ENCODE assay signal across 8 mouse cellular contexts in genomic region chr13:95639336-95640116, GRCm38 (mm10). TPM values are rescaled to one million over a fixed set of nuclear protein-coding genes. Genes with fewer than 3 reads are reported as not detected.
DNase-seq lines count a peak whose midpoint lies in the region; ATAC-seq lines count a peak whose summit lies in the region.

No protein-coding gene starts in this region.

- peak; percentile 65 to 70 for DNase-seq in cerebellum, postnatal 10 days
- no peak for DNase-seq in cerebellum, adult 9-11 months
- DNase-seq in embryo, embryonic 10.5 days (ENCODE audit: low spot score), result peak; percentile 70
- peak; percentile 45 for DNase-seq in lung, postnatal 25 days (ENCODE audit: low spot score)
- DNase-seq in right cerebral cortex, postnatal 4 days, result no peak
- no peak for DNase-seq in frontal cortex, postnatal 36 days (ENCODE audit: low spot score in 2 of 2)
- no peak for DNase-seq in frontal cortex, postnatal 10 days (ENCODE audit: low spot score in 2 of 2)

- H3K36me3 ChIP-seq in hindbrain, embryonic 16.5 days (ENCODE audit: control insufficient read depth, insufficient read depth, low read length), result no peaks in the 10 kb centered on the region

- H3K9ac ChIP-seq in hindbrain, embryonic 16.5 days (ENCODE audit: low read depth, low read length), result no peak overlapping the region

- WGBS in hindbrain, embryonic 16.5 days, result 59% methylated on average over 15 of the region's 15 CpGs

- H3K27me3 ChIP-seq in hindbrain, embryonic 16.5 days (replicated peaks; ENCODE audit: control insufficient read depth, insufficient read depth, low read length), result no peaks in the 10 kb centered on the region

- H3K27ac ChIP-seq in hindbrain, embryonic 16.5 days (ENCODE audit: low read depth, low read length), result peak overlapping the region; percentile 3; the same call in 1 of the 2 replicates

- ATAC-seq in hindbrain, embryonic 16.5 days, result peak; percentile 77

- H3K9me3 ChIP-seq in hindbrain, embryonic 16.5 days (ENCODE audit: control insufficient read depth, low read length), result no peaks in the 10 kb centered on the region

- H3K4me2 ChIP-seq in hindbrain, embryonic 16.5 days (ENCODE audit: low read length), result no peak overlapping the region

- peaks cover 9% of the 10 kb centered on the region for H3K4me1 ChIP-seq in hindbrain, embryonic 16.5 days (ENCODE audit: control insufficient read depth, insufficient read depth, low read depth, low read length)

- no peak overlapping the region for H3K4me3 ChIP-seq in hindbrain, embryonic 16.5 days (ENCODE audit: low read length)

RNA-seq across cellular contexts. Expression of gene F2r, which starts 21.2 kb away (rescaled TPM):
- polyA plus RNA-seq in hindbrain, embryonic 16.5 days (2015; fragmentation: Nextera tagmentation; extraction: Ambion mirVana), result 55.8 and 59.4 TPM in 2 replicates

RNA-seq across cellular contexts. Expression of gene F2rl2, which starts 57.1 kb away (rescaled TPM):
- polyA plus RNA-seq in hindbrain, embryonic 16.5 days (2015; fragmentation: Nextera tagmentation; extraction: Ambion mirVana), result 0.89 TPM in 2 replicates

Comparison
In these comparisons a context has a peak if more than half of its experiments do, and no peak if none do; other contexts are left out.
1. DNase-seq: peak in cerebellum, postnatal 10 days (2 of 2), embryo, embryonic 10.5 days (single experiment) and lung, postnatal 25 days (single experiment); none in cerebellum, adult 9-11 months (single experiment), right cerebral cortex, postnatal 4 days (single experiment), frontal cortex, postnatal 36 days (0 of 2) and frontal cortex, postnatal 10 days (0 of 2).